Mouse (Mus musculus) heart, adult 2 months (tissue): ENCODE results near the gene Dnhd1.

Experiments used
- CTCF ChIP-seq: fragments of 200-600 bp; IDR thresholded peaks from 2 replicates; pipeline ENCODE4 v1.8.1; 2022; ENCODE audit warnings: antibody characterized with exemption, mild to moderate bottlenecking, moderate library complexity
- POLR2A ChIP-seq: fragments of 200-500 bp; IDR thresholded peaks from 2 replicates; pipeline ENCODE4 v1.6.1; 2011; ENCODE audit warnings: mild to moderate bottlenecking, low read depth, low read length, control low read depth; ENCODE audit not compliant: insufficient read depth

GRCm38 (mm10) chr7:105740089-105740795, 89.6 kb downstream of the Dnhd1 start:
- TF ChIP-seq POLR2A (no peak), CTCF (no peak)
